ENCODE assay signal across 9 mouse cellular contexts in genomic region chr12:11203694-11204665, GRCm38 (mm10). TPM values are rescaled to one million over a fixed set of nuclear protein-coding genes. Genes with fewer than 3 reads are reported as not detected.
DNase-seq lines count a peak whose midpoint lies in the region; ATAC-seq lines count a peak whose summit lies in the region.
"Had no signal": no experiment of that assay in that cellular context is flagged by ENCODE, and none has a peak within 500 bp of the region (broad histone marks: within the 10 kb centered on the region; RNA-seq: fewer than 3 reads in every experiment).

No protein-coding gene starts in this region.

- H3K27me3 ChIP-seq in kidney, embryonic 16.5 days (ENCODE audit: insufficient read depth, low read length): peaks cover 4% of the 10 kb centered on the region
- no peaks in the 10 kb centered on the region for H3K27me3 ChIP-seq in midbrain, embryonic 16.5 days (ENCODE audit: control insufficient read depth, insufficient read depth, low read depth, low read length)
- no peaks in the 10 kb centered on the region for H3K27me3 ChIP-seq in forebrain, embryonic 16.5 days (replicated peaks; ENCODE audit: control insufficient read depth, insufficient read depth, low read length)

- ATAC-seq in kidney, embryonic 16.5 days (ENCODE audit: low FRiP score, low TSS enrichment): no peak
- no peak for ATAC-seq in midbrain, embryonic 16.5 days
- ATAC-seq in forebrain, embryonic 16.5 days: no peak

- peak overlapping the region; percentile 1; the same call in 1 of the 2 replicates for H3K27ac ChIP-seq in kidney, embryonic 16.5 days (ENCODE audit: low read length)
- H3K27ac ChIP-seq in midbrain, embryonic 16.5 days (ENCODE audit: low read length): no peak overlapping the region
- H3K27ac ChIP-seq in forebrain, embryonic 16.5 days (ENCODE audit: low read length): no peak overlapping the region

- WGBS in kidney, embryonic 16.5 days: 58% methylated on average over 18 of the region's 18 CpGs
- 75% methylated on average over 18 of the region's 18 CpGs for WGBS in midbrain, embryonic 16.5 days
- WGBS in forebrain, embryonic 16.5 days: 76% methylated on average over 18 of the region's 18 CpGs

- no peaks in the 10 kb centered on the region for H3K9me3 ChIP-seq in kidney, embryonic 16.5 days (ENCODE audit: low read length)
- no peaks in the 10 kb centered on the region for H3K9me3 ChIP-seq in midbrain, embryonic 16.5 days (replicated peaks; ENCODE audit: control insufficient read depth, low read length, poor library complexity, severe bottlenecking)
- no peaks in the 10 kb centered on the region for H3K9me3 ChIP-seq in forebrain, embryonic 16.5 days (ENCODE audit: control insufficient read depth, low read length)

- no peaks in the 10 kb centered on the region for H3K36me3 ChIP-seq in kidney, embryonic 16.5 days (ENCODE audit: insufficient read depth, low read length)
- no peaks in the 10 kb centered on the region for H3K36me3 ChIP-seq in midbrain, embryonic 16.5 days (ENCODE audit: control insufficient read depth, insufficient read depth, low read length)
- H3K36me3 ChIP-seq in forebrain, embryonic 16.5 days (ENCODE audit: control insufficient read depth, insufficient read depth): no peaks in the 10 kb centered on the region

- peak; percentile 34 for DNase-seq in Muller cell, postnatal 12 days (ENCODE audit: inconsistent ontology term)
- peak; percentile 18 for DNase-seq in cerebellum, adult 11 months
- peak; percentile 90 for DNase-seq in heart, adult 8-10 months (ENCODE audit: low spot score)
- DNase-seq in ovary, postnatal 14 days (ENCODE audit: low spot score): peak; percentile 46
- no peak for DNase-seq in thymus, postnatal 36 days

- no peak overlapping the region for H3K9ac ChIP-seq in kidney, embryonic 16.5 days (replicated peaks; ENCODE audit: low read length)
- no peak overlapping the region for H3K9ac ChIP-seq in midbrain, embryonic 16.5 days (ENCODE audit: low read depth, low read length)
- no peak overlapping the region for H3K9ac ChIP-seq in forebrain, embryonic 16.5 days (replicated peaks; ENCODE audit: low read depth, low read length)

- no peak overlapping the region for H3K4me3 ChIP-seq in kidney, embryonic 16.5 days (ENCODE audit: low read length)
- H3K4me3 ChIP-seq in midbrain, embryonic 16.5 days (ENCODE audit: low read depth, low read length): no peak overlapping the region
- no peak overlapping the region for H3K4me3 ChIP-seq in forebrain, embryonic 16.5 days (replicated peaks; ENCODE audit: low read length)

- peaks cover 5% of the 10 kb centered on the region; the same call in 1 of the 2 replicates for H3K4me1 ChIP-seq in kidney, embryonic 16.5 days (ENCODE audit: insufficient read depth, low read length)
- H3K4me1 ChIP-seq in midbrain, embryonic 16.5 days (ENCODE audit: control insufficient read depth, insufficient read depth, low read length): no peaks in the 10 kb centered on the region
- peaks cover 5% of the 10 kb centered on the region; the same call in 1 of the 2 replicates for H3K4me1 ChIP-seq in forebrain, embryonic 16.5 days (replicated peaks; ENCODE audit: control insufficient read depth, insufficient read depth, low read length)

- H3K4me2 ChIP-seq in kidney, embryonic 16.5 days (replicated peaks; ENCODE audit: low read depth, low read length): peak overlapping the region; percentile 4; the same call in 1 of the 2 replicates
- no peak overlapping the region for H3K4me2 ChIP-seq in midbrain, embryonic 16.5 days (ENCODE audit: low read length)
- no peak overlapping the region for H3K4me2 ChIP-seq in forebrain, embryonic 16.5 days (ENCODE audit: low read length)

RNA-seq across cellular contexts. Expression of gene Msgn1, which starts 4.8 kb away (rescaled TPM):
- not detected for total RNA-seq in heart, adult 8-10 months (2022)
- not detected in 2 replicates for polyA plus RNA-seq in kidney, embryonic 16.5 days (2015; fragmentation: Nextera tagmentation; extraction: Ambion mirVana)
- not detected in 2 replicates for polyA plus RNA-seq in midbrain, embryonic 16.5 days (2015; fragmentation: Nextera tagmentation; extraction: Ambion mirVana)
- not detected in 2 replicates for polyA plus RNA-seq in forebrain, embryonic 16.5 days (2015; fragmentation: Nextera tagmentation; extraction: Ambion mirVana)
- total RNA-seq: MEL had no signal

RNA-seq across cellular contexts. Expression of gene Kcns3, which starts 53.1 kb away (rescaled TPM):
- total RNA-seq in heart, adult 8-10 months (2022): 1 to 10 TPM in 2 of 4 experiments, under 1 TPM in 2; 0.78 to 1.1 (median 1.0) TPM
- 8.3 and 9.8 TPM in 2 replicates for polyA plus RNA-seq in kidney, embryonic 16.5 days (2015; fragmentation: Nextera tagmentation; extraction: Ambion mirVana)
- 0.26 and 0.33 TPM in 2 replicates for polyA plus RNA-seq in midbrain, embryonic 16.5 days (2015; fragmentation: Nextera tagmentation; extraction: Ambion mirVana)
- polyA plus RNA-seq in forebrain, embryonic 16.5 days (2015; fragmentation: Nextera tagmentation; extraction: Ambion mirVana): 0.39 and 0.83 TPM in 2 replicates
- total RNA-seq: MEL had no signal

Comparison
In these comparisons a context has a peak if more than half of its experiments do, and no peak if none do; other contexts are left out.
1. DNase-seq: peak in Muller cell, postnatal 12 days (single experiment), cerebellum, adult 11 months (single experiment), heart, adult 8-10 months (single experiment) and ovary, postnatal 14 days (single experiment); none in thymus, postnatal 36 days (0 of 2).